Mouse (Mus musculus) megakaryocyte, embryonic 14.5 days (primary cell): ENCODE measurements around the gene Urah.

Source experiments
- FLI1 ChIP-seq: IDR thresholded peaks from 2 replicates; pipeline ENCODE4 v1.6.1; 2012; ENCODE audit warnings: low read length, inconsistent platforms, mixed read lengths
- GATA1 ChIP-seq: IDR thresholded peaks from 3 replicates; pipeline ENCODE4 v1.6.1; 2012; ENCODE audit warnings: mixed read lengths, low read length, inconsistent platforms, borderline replicate concordance

DNA sequence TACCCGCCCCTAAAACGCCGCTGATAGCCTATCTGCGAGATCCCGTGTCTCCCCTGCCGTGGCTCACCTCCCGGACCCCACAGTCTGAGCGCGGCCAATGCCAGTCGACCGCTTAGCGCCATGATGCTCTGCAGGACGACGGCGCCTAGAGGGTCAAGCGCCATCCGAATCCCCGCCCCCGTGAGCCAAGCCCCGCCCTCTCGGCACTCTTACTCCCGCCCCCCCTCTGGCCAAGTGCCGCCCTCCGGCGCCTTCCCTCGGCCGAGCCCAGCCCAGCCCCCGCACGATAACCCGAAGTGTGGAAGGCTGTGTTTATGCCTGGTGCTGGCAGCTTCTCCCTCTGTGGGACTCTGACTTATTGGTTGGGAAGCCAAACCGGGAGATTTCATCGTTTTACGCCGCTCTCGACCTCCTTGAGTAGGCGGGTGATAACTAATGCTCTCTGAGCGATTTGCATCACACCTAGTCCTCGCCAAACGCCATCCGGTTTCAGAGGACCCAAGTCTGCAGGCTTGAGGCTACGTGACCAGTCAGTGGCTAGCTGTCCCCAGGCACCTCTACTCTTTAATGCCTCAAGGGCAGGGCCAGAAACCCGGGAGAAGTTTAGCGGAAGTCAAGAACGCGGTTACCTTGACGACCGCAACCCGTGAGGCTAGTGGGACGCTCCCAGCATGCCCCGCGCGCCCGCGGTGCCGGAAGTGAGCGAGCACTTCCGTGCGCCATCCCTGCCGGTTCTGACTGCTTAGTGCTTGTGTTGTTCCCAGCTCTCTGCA lies 47.1 kb downstream of the Urah start, which contains the start of the genes Psmd13 and Sirt3:
- TF ChIP-seq GATA1: no peak
- TF ChIP-seq FLI1: peak; percentile 79; the same call in 1 of the 2 replicates
